Mouse (Mus musculus): ENCODE results near the gene Fat3.

DNA sequence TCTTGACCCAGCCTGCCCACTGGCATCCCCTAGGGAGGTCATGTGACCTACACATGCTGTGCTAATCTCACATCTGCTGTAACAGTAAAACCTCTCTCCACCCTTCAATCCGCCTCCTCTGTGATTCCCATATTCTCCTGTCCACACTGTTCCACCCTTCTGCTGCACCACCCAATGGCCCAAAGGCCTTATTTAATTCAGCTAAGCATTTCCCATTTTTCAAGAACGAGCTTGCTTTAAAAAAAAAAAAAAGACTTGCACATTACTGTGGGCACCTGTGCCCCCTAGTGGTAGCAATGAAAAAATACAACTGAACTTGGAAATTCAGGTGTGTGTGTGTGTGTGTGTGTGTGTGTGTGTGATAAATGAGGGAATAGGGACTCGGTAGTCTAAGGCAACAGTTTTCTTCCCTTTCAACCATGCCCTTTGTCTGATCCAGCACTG lies 620.9 kb downstream of the Fat3 start:
- TF ChIP-seq CTCF (IDR thresholded peaks at IDR 0.05; ENCODE audit: borderline replicate concordance, control insufficient read depth, extremely low read depth, insufficient read depth, low read length, poor library complexity) (no peak), POLR2A (IDR thresholded peaks at IDR 0.05; ENCODE audit: control insufficient read depth, extremely low read depth, insufficient read depth, low read length, poor library complexity) (no peak)

Data from thymus, adult 2 months (tissue).